Mouse (Mus musculus) stomach, postnatal 0 days (tissue): ENCODE results near the gene Atl3. TPM values are rescaled to one million over a fixed set of nuclear protein-coding genes. Genes with fewer than 3 reads are reported as not detected.

ENCODE experiments used
- ATAC-seq: fragments of 200-750 bp; cut with Nextera tagmentation; 2 replicates; pipeline ENCODE4 v1.8.0; 2017; ENCODE audit not compliant: low FRiP score, low TSS enrichment
- DNase-seq: peaks from one replicate; pipeline ENCODE4 v3.0.0-alpha.2; 2016; ENCODE audit warnings: low spot score
- H3K27ac ChIP-seq: fragments of 300-500 bp; sonication (generic); replicated peaks from 2 replicates; pipeline ENCODE4 v1.5.1; 2014; ENCODE audit warnings: mild to moderate bottlenecking, control low read depth
- H3K27me3 ChIP-seq: fragments of 300-500 bp; sonication (generic); 2 replicates; pipeline ENCODE4 v1.6.1; 2014; ENCODE audit warnings: low read length; ENCODE audit not compliant: control insufficient read depth, insufficient read depth
- H3K36me3 ChIP-seq: fragments of 300-500 bp; sonication (generic); 2 replicates; pipeline ENCODE4 v1.6.1; 2014; ENCODE audit warnings: low read length, mixed read lengths; ENCODE audit not compliant: control insufficient read depth, insufficient read depth
- H3K4me1 ChIP-seq: fragments of 300-500 bp; sonication (generic); replicated peaks from 2 replicates; pipeline ENCODE4 v1.6.1; 2014; ENCODE audit warnings: antibody characterized with exemption; ENCODE audit not compliant: control insufficient read depth, insufficient read depth
- H3K4me2 ChIP-seq: fragments of 300-500 bp; sonication (generic); replicated peaks from 2 replicates; pipeline ENCODE4 v1.6.1; 2014; ENCODE audit warnings: low read depth, mild to moderate bottlenecking, control low read depth, moderate library complexity
- H3K4me3 ChIP-seq: fragments of 300-500 bp; sonication (generic); 2 replicates; pipeline ENCODE4 v1.5.1; 2014; ENCODE audit warnings: low read depth, low read length, control low read depth
- H3K9ac ChIP-seq: fragments of 300-500 bp; sonication (generic); 2 replicates; pipeline ENCODE4 v1.6.1; 2014; ENCODE audit warnings: mild to moderate bottlenecking, low read length, control low read depth, mixed read lengths
- H3K9me3 ChIP-seq: fragments of 300-500 bp; sonication (generic); 2 replicates; pipeline ENCODE4 v1.6.1; 2016; ENCODE audit warnings: low read length; ENCODE audit not compliant: control insufficient read depth
- CTCF ChIP-seq: IDR thresholded peaks from 2 replicates; pipeline ENCODE4 v1.5.1; 2016; ENCODE audit warnings: antibody characterized with exemption, low read depth, mild to moderate bottlenecking, moderate library complexity
- EP300 ChIP-seq: optimal IDR thresholded peaks from 2 replicates; pipeline ENCODE3; 2016; ENCODE audit warnings: antibody characterized with exemption
- WGBS: fragments of 180-500 bp; shearing (Covaris S2); extraction: QIAGEN DNeasy Blood & Tissue Kit; methylation state at CpG from one replicate; pipeline ENCODE4 v1.1.7; 2014; 5-methylcytosine and 5-hydroxymethylcytosine counted together
- polyA plus RNA-seq: library from polyadenylated mRNA; unstranded; fragments of >200 nt; fragmentation: Nextera tagmentation; extraction: Ambion mirVana; gene quantifications from 2 replicates; pipeline ENCODE4 v1.2.1, GENCODE M21; 2015

Atl3 gene
- polyA plus RNA-seq, 1 experiment from 2014 or later, result 17.7 TPM

DNA sequence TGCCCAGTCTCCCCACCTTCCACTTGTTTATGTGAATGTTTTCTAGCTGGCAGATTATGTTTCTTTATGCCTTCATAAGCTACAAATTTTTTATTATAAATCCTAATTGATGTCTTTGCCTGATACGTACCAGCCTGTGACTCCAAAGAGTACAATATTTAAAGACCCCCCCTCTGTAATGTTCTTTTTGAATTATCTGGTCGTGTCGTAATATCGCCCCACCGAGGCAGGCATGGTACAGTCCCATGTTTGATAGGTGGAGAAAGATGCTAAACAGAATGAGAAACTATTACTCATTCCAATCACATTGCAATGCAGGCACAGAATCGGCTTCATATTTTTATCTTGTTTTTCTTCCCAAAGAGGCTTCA is 10.3 kb upstream of the Atl3 start:
- Histone ChIP-seq H3K9me3 (no peaks in the 10 kb centered on the region), H3K4me3 (peak overlapping the region; percentile 95), H3K27ac (peak overlapping the region; percentile 99), H3K9ac (no peak overlapping the region), H3K4me2 (peak overlapping the region; percentile 36), H3K4me1 (no peaks in the 10 kb centered on the region), H3K36me3 (no peaks in the 10 kb centered on the region), H3K27me3 (no peaks in the 10 kb centered on the region)
- DNase-seq (no peak), ATAC-seq (peak; percentile 56)
- TF ChIP-seq EP300 (no peak), CTCF (peak; percentile 48)
- 0% methylated on average over 6 of the region's 6 CpGs for WGBS

DNA sequence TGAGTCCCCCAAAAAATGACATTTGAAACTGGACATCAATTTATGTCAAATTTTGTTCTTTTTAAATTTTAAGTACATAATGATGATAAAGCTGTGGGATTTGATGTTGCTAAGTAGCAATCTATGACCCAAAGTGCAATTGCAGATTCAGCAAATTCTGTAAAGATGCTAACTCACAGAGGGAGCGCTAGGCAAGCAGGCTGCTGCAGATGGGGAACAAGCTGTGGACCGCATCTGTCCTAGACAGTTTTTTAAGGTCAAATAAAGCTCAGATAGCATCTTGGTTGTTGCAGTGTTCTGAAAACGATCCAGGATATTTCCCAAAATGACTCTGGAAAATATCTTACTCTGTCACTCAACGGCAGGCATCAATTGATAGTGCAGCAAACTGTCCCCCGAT is 9.8 kb upstream of the Atl3 start:
- no peaks in the 10 kb centered on the region for H3K36me3 ChIP-seq
- H3K9me3 ChIP-seq, result no peaks in the 10 kb centered on the region
- peak overlapping the region; percentile 95; the same call in 1 of the 2 replicates for H3K4me3 ChIP-seq
- 0 out of 2 replicates have a peak overlapping the region, but pooled peaks have one; percentile 8 for H3K27ac ChIP-seq
- TF ChIP-seq EP300, result no peak
- no peak for TF ChIP-seq CTCF
- H3K9ac ChIP-seq, result no peak overlapping the region
- ATAC-seq, result no peak
- H3K4me2 ChIP-seq, result peak overlapping the region; percentile 36; the same call in 1 of the 2 replicates
- WGBS, result 64% methylated on average over 5 of the region's 5 CpGs
- no peaks in the 10 kb centered on the region for H3K27me3 ChIP-seq
- DNase-seq, result no peak
- H3K4me1 ChIP-seq, result no peaks in the 10 kb centered on the region

DNA sequence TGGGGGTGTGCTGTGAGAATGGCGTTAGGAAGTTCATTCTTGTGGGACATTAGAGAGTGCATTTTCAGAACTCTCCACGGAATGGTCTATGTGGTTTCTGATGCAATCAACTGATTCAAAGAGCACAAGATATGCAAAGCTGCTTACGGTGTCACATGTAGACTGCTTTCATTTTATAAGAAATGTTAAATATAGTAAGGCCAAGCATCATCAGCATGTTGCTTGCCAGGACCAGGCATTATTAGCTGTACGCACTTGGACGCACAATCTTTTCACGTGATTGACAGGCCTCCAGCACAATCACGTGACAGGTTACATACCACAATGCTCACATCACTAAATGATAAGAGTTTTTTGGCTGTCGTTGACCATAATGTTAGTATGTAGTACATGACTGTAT is 6.2 kb upstream of the Atl3 start:
- TF ChIP-seq CTCF, result no peak
- TF ChIP-seq EP300, result no peak
- WGBS, result 74% methylated on average over 8 of the region's 8 CpGs
- no peaks in the 10 kb centered on the region for H3K4me1 ChIP-seq
- H3K9ac ChIP-seq, result no peak overlapping the region
- DNase-seq (no peak), ATAC-seq (no peak)
- no peaks in the 10 kb centered on the region for H3K27me3 ChIP-seq
- no peak overlapping the region for H3K4me3 ChIP-seq
- no peak overlapping the region for H3K27ac ChIP-seq
- no peaks in the 10 kb centered on the region for H3K36me3 ChIP-seq
- H3K4me2 ChIP-seq, result no peak overlapping the region
- H3K9me3 ChIP-seq, result no peaks in the 10 kb centered on the region

DNA sequence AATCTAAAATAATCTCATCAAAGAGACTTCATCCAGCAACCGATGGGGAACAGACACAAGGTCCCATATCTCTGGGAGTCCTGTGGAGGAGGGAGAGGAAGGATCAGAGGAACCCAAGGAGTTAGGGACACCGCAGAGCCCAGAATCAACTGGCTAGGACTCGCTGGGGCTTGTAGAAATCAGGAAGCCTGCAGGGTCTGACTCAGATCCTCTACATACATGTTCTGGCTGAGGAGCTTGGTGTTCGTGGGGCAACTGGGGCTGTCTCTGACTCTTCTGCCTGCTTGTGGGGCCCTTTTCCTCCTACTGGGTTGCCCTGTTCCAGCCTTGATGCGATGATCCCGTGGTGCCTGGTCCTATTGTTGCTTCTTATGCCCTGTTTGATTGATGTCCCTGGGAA is 1.9 kb upstream of the Atl3 start:
- Histone ChIP-seq H3K27ac (peak overlapping the region; percentile 99; the same call in 1 of the 2 replicates), H3K36me3 (no peaks in the 10 kb centered on the region), H3K4me1 (no peaks in the 10 kb centered on the region), H3K9ac (no peak overlapping the region), H3K27me3 (no peaks in the 10 kb centered on the region), H3K4me3 (no peak overlapping the region), H3K9me3 (no peaks in the 10 kb centered on the region), H3K4me2 (no peak overlapping the region)
- DNase-seq (no peak), ATAC-seq (no peak)
- WGBS, result 76% methylated on average over 6 of the region's 6 CpGs
- no peak for TF ChIP-seq CTCF
- TF ChIP-seq EP300, result no peak

DNA sequence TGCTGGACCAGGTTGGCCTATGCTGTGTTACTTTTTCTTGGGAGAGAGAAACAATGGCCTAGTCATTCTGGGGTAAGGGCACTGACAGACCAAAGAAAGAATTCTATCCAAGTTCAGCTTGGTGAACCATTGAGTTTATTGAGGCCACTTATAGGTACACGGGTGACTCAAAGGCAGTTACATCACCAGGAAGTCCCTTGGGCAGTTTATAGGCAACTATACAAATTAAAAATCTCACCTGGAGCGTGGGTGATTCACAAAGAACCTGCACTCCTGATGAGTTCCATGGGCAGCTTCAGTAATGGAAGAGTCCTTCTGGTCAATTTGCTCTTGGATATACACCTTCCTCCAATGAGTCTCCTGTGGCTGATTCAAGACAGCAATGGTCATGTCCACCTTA is 1.2 kb upstream of the Atl3 start:
- DNase-seq, result peak; percentile 29
- no peak overlapping the region for H3K9ac ChIP-seq
- no peaks in the 10 kb centered on the region for H3K4me1 ChIP-seq
- H3K36me3 ChIP-seq, result no peaks in the 10 kb centered on the region
- peak overlapping the region; percentile 99 for H3K27ac ChIP-seq
- no peak overlapping the region for H3K4me2 ChIP-seq
- ATAC-seq, result peak; percentile 9; the same call in 1 of the 2 replicates
- no peaks in the 10 kb centered on the region for H3K27me3 ChIP-seq
- H3K4me3 ChIP-seq, result no peak overlapping the region
- no peaks in the 10 kb centered on the region for H3K9me3 ChIP-seq
- WGBS, result 66% methylated on average over 2 of the region's 2 CpGs
- TF ChIP-seq CTCF, result no peak
- TF ChIP-seq EP300, result no peak

DNA sequence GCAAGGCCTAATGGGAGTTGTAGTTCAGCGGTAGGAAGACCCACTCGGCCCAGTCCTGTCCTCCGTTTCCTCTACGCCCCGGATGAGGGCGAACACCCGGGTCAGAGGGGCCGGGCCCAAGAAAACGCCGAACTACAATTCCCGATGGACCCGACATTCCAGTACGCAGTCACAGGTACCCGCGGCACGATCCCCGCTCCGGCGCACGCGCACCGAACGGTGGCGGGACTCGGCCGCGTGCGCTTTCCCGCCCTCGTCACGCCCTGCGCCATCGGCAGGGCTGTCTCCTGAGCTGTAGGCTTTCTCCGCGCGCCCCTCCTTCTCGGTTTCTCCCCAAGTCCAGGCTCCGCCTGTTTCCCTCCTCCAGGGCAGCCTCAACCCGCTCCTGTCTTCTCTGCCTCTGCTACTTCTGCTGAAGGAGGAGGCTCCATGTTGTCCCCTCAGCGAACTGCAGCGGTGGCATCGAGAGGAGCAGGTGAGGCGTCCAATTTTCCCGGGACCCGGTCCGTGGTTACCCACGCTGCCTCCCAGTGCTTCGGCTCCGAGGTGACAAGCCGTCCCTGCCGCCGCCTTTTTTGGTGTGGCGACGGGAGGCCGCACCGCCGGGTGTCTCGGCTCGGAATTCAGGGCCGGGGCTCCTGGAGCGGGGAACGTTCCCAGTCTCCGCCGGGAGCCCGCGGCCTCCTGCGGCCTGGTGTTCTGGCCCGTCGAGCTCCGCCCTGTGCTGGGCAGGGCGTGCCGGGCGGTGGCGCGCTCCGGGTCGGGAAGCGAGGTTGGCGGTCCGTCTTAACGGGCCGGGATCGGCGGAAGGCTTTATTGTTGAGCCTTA is 561 bp downstream of the Atl3 start:
- DNase-seq (peak; percentile 96), ATAC-seq (peak; percentile 97)
- under 1% methylated on average over 83 of the region's 84 CpGs for WGBS
- no peaks in the 10 kb centered on the region for H3K27me3 ChIP-seq
- no peaks in the 10 kb centered on the region for H3K4me1 ChIP-seq
- H3K9me3 ChIP-seq, result no peaks in the 10 kb centered on the region
- peak overlapping the region; percentile 78 for H3K4me3 ChIP-seq
- peak overlapping the region; percentile 99 for H3K27ac ChIP-seq
- TF ChIP-seq EP300 (no peak), CTCF (peak; percentile 49)
- H3K9ac ChIP-seq, result peak overlapping the region; percentile 89
- peak overlapping the region; percentile 77 for H3K4me2 ChIP-seq
- H3K36me3 ChIP-seq, result no peaks in the 10 kb centered on the region
